Mouse (Mus musculus) CH12.LX (cell line): ENCODE data around the gene Cox16. TPM values are rescaled to one million over a fixed set of nuclear protein-coding genes. Genes with fewer than 3 reads are reported as not detected.
"Not testable (repeated sequence)": the region's sequence is repeated elsewhere in the genome, so short reads cannot be mapped to it uniquely, and the experiment has no call there.

Experiments
- DNase-seq: peaks from one replicate; pipeline ENCODE4 v3.0.0-alpha.2; 2013; ENCODE audit errors: extremely low read depth
- H3K27ac ChIP-seq: 2 replicates; pipeline ENCODE4 v1.5.1; 2012; ENCODE audit warnings: low read depth, mild to moderate bottlenecking, control low read depth, moderate library complexity; ENCODE audit not compliant: insufficient read depth
- H3K27me3 ChIP-seq: replicated peaks from 2 replicates; pipeline ENCODE3; 2012; ENCODE audit warnings: inconsistent platforms
- H3K36me3 ChIP-seq, 2 experiments: replicated peaks in 1 of 2; 2 replicates each; pipeline versions ENCODE3 to v1.6.1; 2012; ENCODE audit warnings: inconsistent platforms in 1 of 2, low read length in 1 of 2, mild to moderate bottlenecking in 1 of 2, mixed read lengths in 1 of 2, moderate library complexity in 1 of 2; ENCODE audit not compliant: control insufficient read depth in 1 of 2, insufficient read depth in 1 of 2
- H3K4me1 ChIP-seq, 2 experiments: 2 replicates each; pipeline ENCODE4 v1.6.1; 2012; ENCODE audit warnings: inconsistent platforms in 1 of 2, moderate library complexity in 1 of 2; ENCODE audit not compliant: insufficient read depth in 2 of 2, control insufficient read depth in 1 of 2
- H3K4me2 ChIP-seq: 2 replicates; pipeline ENCODE4 v1.6.1; 2012; ENCODE audit warnings: low read depth, mild to moderate bottlenecking, control low read depth; ENCODE audit not compliant: poor library complexity, insufficient read depth, severe bottlenecking
- H3K4me3 ChIP-seq, 3 experiments: fragments of 150-350 bp in 1 of 3; sonication (generic) in 1 of 3; replicated peaks in 1 of 3; 2 replicates each; pipeline versions ENCODE3 to v1.5.1; 2011 to 2012; ENCODE audit warnings: low read depth in 2 of 3, low read length in 2 of 3, mild to moderate bottlenecking in 2 of 3, moderate library complexity in 2 of 3, control low read depth in 1 of 3, improper control_type of control experiment in 1 of 3, inconsistent platforms in 1 of 3, mixed read lengths in 1 of 3; ENCODE audit not compliant: poor library complexity in 1 of 3
- H3K79me2 ChIP-seq: replicated peaks from 2 replicates; pipeline ENCODE4 v1.6.1; 2012; ENCODE audit warnings: mild to moderate bottlenecking, moderate library complexity; ENCODE audit not compliant: control insufficient read depth, poor library complexity, insufficient read depth, severe bottlenecking; ENCODE audit errors: extremely low read depth
- H3K9ac ChIP-seq: 2 replicates; pipeline ENCODE4 v1.6.1; 2012; ENCODE audit warnings: low read depth, mild to moderate bottlenecking, control low read depth, moderate library complexity; ENCODE audit not compliant: insufficient read depth
- H3K9me3 ChIP-seq: replicated peaks from 2 replicates; pipeline ENCODE3; 2012; ENCODE audit warnings: low read length, inconsistent platforms, mixed read lengths
- BHLHE40 ChIP-seq: IDR thresholded peaks from 2 replicates; pipeline ENCODE4 v1.6.1; 2011; ENCODE audit warnings: mild to moderate bottlenecking, low read depth, low read length, improper control_type of control experiment
- CHD1 ChIP-seq: IDR thresholded peaks from 2 replicates; pipeline ENCODE4 v1.6.1; 2012; ENCODE audit warnings: low read depth, low read length, improper control_type of control experiment, inconsistent platforms
- CTCF ChIP-seq, 2 experiments: IDR thresholded peaks in 1 of 2; conservative IDR thresholded peaks in 1 of 2; 2 replicates each; pipeline ENCODE4 v1.5.1; 2011 to 2012; ENCODE audit warnings: low read depth in 2 of 2, low read length in 2 of 2, improper control_type of control experiment in 1 of 2, inconsistent platforms in 1 of 2, mild to moderate bottlenecking in 1 of 2, moderate library complexity in 1 of 2
- E2F4 ChIP-seq: IDR thresholded peaks from 2 replicates; pipeline ENCODE4 v1.6.1; 2011; ENCODE audit warnings: low read depth, low read length, improper control_type of control experiment; ENCODE audit not compliant: insufficient replicate concordance
- EP300 ChIP-seq: IDR thresholded peaks from 2 replicates; pipeline ENCODE4 v1.6.1; 2011; ENCODE audit warnings: low read length, improper control_type of control experiment
- ETS1 ChIP-seq: conservative IDR thresholded peaks from 2 replicates; pipeline ENCODE4 v1.6.1; 2012; ENCODE audit warnings: low read depth, mild to moderate bottlenecking, inconsistent platforms, low read length, improper control_type of control experiment, moderate library complexity
- IRF4 ChIP-seq: IDR thresholded peaks from 2 replicates; pipeline ENCODE4 v1.6.1; 2014; ENCODE audit warnings: low read depth, mild to moderate bottlenecking, inconsistent platforms, low read length, improper control_type of control experiment
- JUN ChIP-seq: IDR thresholded peaks from 2 replicates; pipeline ENCODE4 v1.6.1; 2011; ENCODE audit warnings: low read depth, mild to moderate bottlenecking, low read length, improper control_type of control experiment, moderate library complexity; ENCODE audit not compliant: insufficient read depth
- KAT2A ChIP-seq: IDR thresholded peaks from 2 replicates; pipeline ENCODE4 v1.6.1; 2012; ENCODE audit warnings: low read length, improper control_type of control experiment, inconsistent platforms; ENCODE audit not compliant: insufficient replicate concordance
- NELFE ChIP-seq: IDR thresholded peaks from 2 replicates; pipeline ENCODE4 v1.6.1; 2011; ENCODE audit warnings: low read depth, low read length, improper control_type of control experiment
- NRF1 ChIP-seq: IDR thresholded peaks from 2 replicates; pipeline ENCODE4 v1.6.1; 2014; ENCODE audit warnings: low read depth, mild to moderate bottlenecking, inconsistent platforms, low read length, improper control_type of control experiment, moderate library complexity
- POLR2AphosphoS2 ChIP-seq: IDR thresholded peaks from 2 replicates; pipeline ENCODE4 v1.6.1; 2011; ENCODE audit warnings: low read depth, low read length, improper control_type of control experiment
- TBP ChIP-seq: conservative IDR thresholded peaks from 2 replicates; pipeline ENCODE4 v1.6.1; 2011; ENCODE audit warnings: low read depth, low read length, improper control_type of control experiment
- ZNF384 ChIP-seq: IDR thresholded peaks from 2 replicates; pipeline ENCODE4 v1.6.1; 2012; ENCODE audit warnings: low read depth, low read length, improper control_type of control experiment, inconsistent platforms
- dilution Hi-C: fragments of 300-500 bp; cut with MboI; formaldehyde crosslinking; loops from 2 replicates; pipeline ENCODE4 v1.14.3; 2020; ENCODE audit warnings: low sequenced_read_pairs; ENCODE audit not compliant: extremely low pct_unique_long_range_greater_than_20kb, extremely low pct_ligation_motif_present
- in situ Hi-C: fragments of 300-500 bp; cut with MboI; formaldehyde crosslinking; loops from 3 replicates; pipeline ENCODE4 v1.14.3; 2019; ENCODE audit warnings: low sequenced_read_pairs, low pct_ligation_motif_present, low pct_unique_long_range_greater_than_20kb, mixed read lengths
- polyA plus RNA-seq: library from polyadenylated mRNA; unstranded; fragments of >175 nt; gene quantifications from 2 replicates; pipeline ENCODE4 v1.2.1, GENCODE M21; 2012; ENCODE audit warnings: low read depth; ENCODE audit not compliant: insufficient read length
- total RNA-seq, 2 experiments: library from RNA; depleted of rRNA; stranded (reverse); fragments of 300-350 nt in 1 of 2; fragments of >200 nt in 1 of 2; gene quantifications; 2 replicates each; pipeline ENCODE4 v1.2.3; 2012 to 2014

Cox16 gene
- total and polyA plus RNA-seq, 3 experiments, result 118 to 321 (median 124) TPM

DNA sequence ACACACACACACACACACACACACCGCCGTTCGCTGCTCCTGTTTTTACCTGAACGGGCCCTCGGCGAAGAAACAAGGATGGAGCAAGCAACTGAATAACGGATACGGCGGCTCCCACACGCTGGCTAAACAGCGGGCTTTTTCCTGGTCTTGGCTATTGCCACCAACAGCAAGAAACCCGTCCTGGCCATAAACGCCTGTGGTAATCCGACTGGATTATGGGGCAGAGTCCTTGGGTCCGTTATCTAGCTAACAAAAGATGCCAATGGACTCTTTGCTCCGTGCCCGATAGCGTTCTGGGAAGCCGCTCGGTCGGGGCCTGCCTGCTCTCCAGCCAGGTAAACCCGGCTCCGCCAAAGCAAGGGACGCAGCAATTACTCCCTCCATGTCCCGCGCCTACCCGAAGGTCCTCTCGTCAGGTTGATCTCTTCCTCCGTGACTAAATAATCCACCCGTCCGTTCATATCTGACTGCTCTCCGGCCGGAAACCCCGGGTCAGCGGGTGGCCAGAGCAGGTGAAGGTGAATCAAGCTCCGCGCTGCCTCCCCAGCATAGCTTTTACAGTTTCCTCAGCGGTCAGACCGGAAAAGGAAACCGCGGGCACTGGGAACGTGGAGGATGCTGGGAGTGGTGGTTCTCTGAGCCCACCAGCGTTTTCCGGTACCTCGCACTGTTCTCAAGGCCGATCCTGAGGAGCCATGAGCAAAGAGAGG, 47.5 kb upstream of the Cox16 start, which contains the start of the genes Gm20498 and Synj2bp (continued):
- no peak for TF ChIP-seq CTCF (conservative IDR thresholded peaks at IDR 0.05 in 1 of 2, IDR thresholded peaks at IDR 0.05 in 1 of 2; ENCODE audit: low read depth in 2 of 2, low read length in 2 of 2)
- no peak for TF ChIP-seq ZNF384
- TF ChIP-seq NELFE, result peak; percentile 91
- no peak for TF ChIP-seq ETS1
- no peak for TF ChIP-seq CHD1
- no peak for TF ChIP-seq BHLHE40
- no peak for TF ChIP-seq E2F4
- TF ChIP-seq POLR2AphosphoS2, result peak; percentile 83
- TF ChIP-seq EP300, result no peak
- TF ChIP-seq JUN, result no peak

DNA sequence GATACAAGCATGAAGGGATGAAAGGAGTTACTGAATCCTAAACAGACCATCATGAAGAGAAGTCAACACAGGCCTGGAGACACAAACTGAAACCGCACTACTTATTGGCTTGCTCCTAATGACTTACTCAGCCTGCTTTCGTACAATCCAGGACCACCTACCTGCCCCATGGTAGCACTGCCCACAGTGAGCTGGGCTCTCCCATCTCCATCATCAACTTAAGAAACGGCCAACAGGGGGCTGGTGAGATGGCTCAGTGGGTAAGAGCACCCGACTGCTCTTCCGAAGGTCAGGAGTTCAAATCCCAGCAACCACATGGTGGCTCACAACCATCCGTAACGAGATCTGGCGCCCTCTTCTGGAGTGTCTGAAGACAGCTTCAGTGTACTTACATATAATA, 45.7 kb upstream of the Cox16 start:
- H3K36me3 ChIP-seq, H3K27ac ChIP-seq, H3K4me2 ChIP-seq, H3K9ac ChIP-seq, H3K27me3 ChIP-seq, in situ Hi-C loops, dilution Hi-C loops: not testable (repeated sequence)
- H3K4me1 ChIP-seq, result peaks cover 2 to 18% of the 10 kb centered on the region in 2 experiments; a peak in 3 of 4 replicates
- DNase-seq, result peak; percentile 45
- H3K79me2 ChIP-seq, result peaks cover 30% of the 10 kb centered on the region
- peak; percentile 91 for TF ChIP-seq TBP
- TF ChIP-seq, all 38 proteins: peak for 1; not testable (repeated sequence) for 37
- not testable (repeated sequence) for H3K4me3 ChIP-seq, H3K9me3 ChIP-seq

GRCm38 (mm10) chr12:81496906-81497305, 12.0 kb upstream of the Cox16 start:
- in situ Hi-C loops, H3K4me1 ChIP-seq, H3K9ac ChIP-seq, H3K4me2 ChIP-seq, DNase-seq, H3K79me2 ChIP-seq, dilution Hi-C loops, H3K4me3 ChIP-seq, H3K9me3 ChIP-seq, H3K27me3 ChIP-seq, H3K27ac ChIP-seq: not testable (repeated sequence)
- peaks cover 3 to 16% of the 10 kb centered on the region in 2 experiments for H3K36me3 ChIP-seq

DNA sequence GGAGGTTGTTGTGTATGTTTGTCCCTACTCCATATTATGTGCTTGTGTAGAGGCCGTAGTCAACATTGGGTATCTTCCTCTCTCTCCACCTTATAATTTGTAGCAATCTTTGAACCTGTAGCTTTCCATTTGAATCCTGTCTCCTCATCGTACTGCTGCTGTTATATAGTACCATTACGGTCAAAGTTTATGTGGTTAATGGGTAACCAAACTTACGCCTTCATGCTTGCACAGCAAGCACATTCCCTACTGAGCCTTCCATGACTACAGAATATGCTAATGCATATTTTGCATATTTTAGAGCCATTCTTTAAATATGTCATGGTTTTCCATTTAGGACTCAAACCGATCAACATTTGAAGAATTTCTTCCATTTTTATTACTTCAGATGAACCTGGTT, 5.6 kb upstream of the Cox16 start:
- no peak overlapping the region for H3K27ac ChIP-seq
- no peaks in the 10 kb centered on the region for H3K27me3 ChIP-seq
- H3K4me3 ChIP-seq, result no peak overlapping the region
- no peak overlapping the region for H3K4me2 ChIP-seq
- H3K4me1 ChIP-seq, result peaks cover 0 to 3% of the 10 kb centered on the region in 2 experiments; a peak in 2 of 4 replicates
- H3K36me3 ChIP-seq, result peaks cover 0 to 12% of the 10 kb centered on the region in 2 experiments
- H3K79me2 ChIP-seq, result no peaks in the 10 kb centered on the region
- no peak for DNase-seq
- no peaks in the 10 kb centered on the region for H3K9me3 ChIP-seq
- dilution Hi-C loops, result no loop called here
- no peak overlapping the region for H3K9ac ChIP-seq
- in situ Hi-C loops, result no loop called here
- TF ChIP-seq POLR2AphosphoS2 (no peak), EP300 (no peak), CHD1 (no peak), IRF4 (no peak), NRF1 (no peak), KAT2A (no peak)
- TF ChIP-seq, all 38 proteins: peak for 0
